Mouse (Mus musculus): ENCODE results near the gene Hic1.

DNA sequence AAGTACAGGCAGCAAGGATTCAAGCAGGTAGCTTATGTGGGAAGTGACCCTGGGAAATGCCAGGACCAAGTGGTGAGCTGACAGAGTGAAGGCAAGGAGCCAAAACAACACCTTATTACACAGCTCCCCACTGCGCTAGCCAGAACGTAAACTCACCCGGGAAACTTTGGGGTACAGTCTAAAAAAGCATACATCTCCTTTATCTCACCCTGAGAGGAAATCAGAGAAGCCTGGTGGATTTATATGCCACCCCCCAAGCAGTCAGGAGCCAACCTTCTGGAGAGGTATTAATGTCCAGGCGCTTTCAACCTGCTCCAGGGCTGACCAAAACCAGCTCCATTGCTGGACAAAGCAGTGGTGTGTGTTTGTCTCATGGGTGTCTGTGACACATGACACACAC, 34.6 kb upstream of the Hic1 start:
- TF ChIP-seq CTCF (IDR thresholded peaks at IDR 0.05; ENCODE audit: low read depth, low read length): no peak
- TF ChIP-seq POLR2A (IDR thresholded peaks at IDR 0.05; ENCODE audit: borderline replicate concordance, low read depth, low read length): no peak
